Mouse (Mus musculus): ENCODE data around the gene Mnat1.

- TF ChIP-seq TAL1 (IDR thresholded peaks at IDR 0.05; ENCODE audit: low read length) (no peak), GATA1 (IDR thresholded peaks at IDR 0.05; ENCODE audit: low read length) (no peak)
Measured at GRCm38 (mm10) chr12:73218632-73219031, 95.1 kb downstream of the Mnat1 start.

All from erythroblast, embryonic 14.5 days (primary cell).